ENCODE assay signal across 16 mouse cellular contexts in the genomic region with DNA sequence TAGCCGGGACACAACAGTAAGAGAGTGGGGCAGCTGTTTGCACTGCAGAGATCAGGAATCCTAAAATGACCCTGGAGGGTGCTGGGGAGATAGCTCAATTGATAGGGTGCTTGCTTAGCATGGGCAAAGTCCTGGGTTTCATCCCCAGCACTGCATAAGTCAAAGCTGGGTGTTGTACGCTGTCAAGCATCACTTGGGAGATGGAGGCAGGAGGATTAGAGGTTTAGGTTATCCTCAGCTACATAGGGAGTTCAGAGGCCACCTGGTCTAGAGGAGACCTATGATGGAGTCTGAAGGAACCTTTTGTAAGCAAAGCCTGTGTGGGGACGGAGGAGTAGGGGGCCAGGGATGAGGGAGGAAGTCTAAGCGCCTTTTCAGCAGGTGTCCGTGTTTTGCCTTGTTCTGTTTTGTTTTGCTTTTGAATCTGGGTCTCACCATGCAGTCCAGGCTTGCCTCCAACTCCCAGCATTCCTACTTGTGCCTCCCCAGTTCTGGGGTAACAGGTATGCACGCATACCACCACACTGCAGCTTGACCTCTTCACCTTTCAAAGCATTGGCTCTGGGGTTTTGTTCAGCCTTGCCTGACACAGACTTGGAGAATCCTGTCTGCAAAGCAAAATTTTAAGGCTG. TPM values are rescaled to one million over a fixed set of nuclear protein-coding genes. Genes with fewer than 3 reads are reported as not detected.
A peak's percentile ranks its signal among the peaks of the same experiment; 100 is the strongest.
DNase-seq lines count a peak whose midpoint lies in the region; ATAC-seq and TF ChIP-seq lines count a peak whose summit lies in the region.
"Had no signal": no experiment of that assay in that cellular context is flagged by ENCODE, and none has a peak within 500 bp of the region (broad histone marks: within the 10 kb centered on the region; RNA-seq: fewer than 3 reads in every experiment).

No protein-coding gene starts in this region.

- no peak for TF ChIP-seq CTCF in spleen, adult 2 months (IDR thresholded peaks at IDR 0.05; ENCODE audit: extremely low read depth, insufficient read depth, insufficient read length, insufficient replicate concordance)

- H3K4me3 ChIP-seq in spleen, adult 2 months (ENCODE audit: extremely low read depth, insufficient read depth, insufficient read length): peak overlapping the region; percentile 73
- H3K4me3 ChIP-seq in liver, embryonic 15.5 days (replicated peaks): peak overlapping the region; percentile 30
- H3K4me3 ChIP-seq in embryonic facial prominence, embryonic 10.5 days: no peak overlapping the region
- H3K4me3 ChIP-seq: forebrain, embryonic 12.5 days; limb, embryonic 15.5 days; neural tube, embryonic 13.5 days had no signal

- peaks cover 15% of the 10 kb centered on the region; the same call in 1 of the 2 replicates for H3K4me1 ChIP-seq in spleen, adult 2 months (ENCODE audit: control insufficient read depth, insufficient read depth, insufficient read length)
- H3K4me1 ChIP-seq in liver, embryonic 15.5 days (replicated peaks): peaks cover 26% of the 10 kb centered on the region
- H3K4me1 ChIP-seq in embryonic facial prominence, embryonic 10.5 days: no peaks in the 10 kb centered on the region
- H3K4me1 ChIP-seq: forebrain, embryonic 12.5 days; limb, embryonic 15.5 days; neural tube, embryonic 13.5 days had no signal

- WGBS in spleen, adult 2 months: 8% methylated on average over 6 of the region's 6 CpGs
- WGBS in liver, embryonic 15.5 days (ENCODE audit: insufficient replicate concordance): 18% methylated on average over 6 of the region's 6 CpGs
- WGBS in embryonic facial prominence, embryonic 10.5 days: 74% methylated on average over 6 of the region's 6 CpGs

- no peak for ATAC-seq in liver, embryonic 15.5 days (ENCODE audit: insufficient read depth)

- no peaks in the 10 kb centered on the region for H3K9me3 ChIP-seq in liver, embryonic 15.5 days (replicated peaks)
- H3K9me3 ChIP-seq in embryonic facial prominence, embryonic 10.5 days: no peaks in the 10 kb centered on the region
- H3K9me3 ChIP-seq: forebrain, embryonic 12.5 days; limb, embryonic 15.5 days; neural tube, embryonic 13.5 days had no signal

- H3K4me2 ChIP-seq in liver, embryonic 15.5 days: peak overlapping the region; percentile 19; the same call in 1 of the 2 replicates
- H3K4me2 ChIP-seq: forebrain, embryonic 12.5 days; limb, embryonic 15.5 days; midbrain, embryonic 11.5 days; neural tube, embryonic 13.5 days had no signal

- no peak overlapping the region for H3K9ac ChIP-seq in liver, embryonic 15.5 days
- H3K9ac ChIP-seq: forebrain, embryonic 12.5 days; limb, embryonic 15.5 days; neural tube, embryonic 13.5 days had no signal

- no peak for DNase-seq in spleen, adult 2 months (ENCODE audit: low read depth in 1 of 2, low spot score in 2 of 2)
- no peak for DNase-seq in spleen, postnatal 14 days (ENCODE audit: low spot score in 2 of 2)
- DNase-seq in spleen, postnatal 4 days (ENCODE audit: low spot score in 2 of 2): peak; percentile 13 to 67
- no peak for DNase-seq in urinary bladder, postnatal 14 days (ENCODE audit: low spot score)
- no peak for DNase-seq in embryonic facial prominence, embryonic 10.5 days (ENCODE audit: low spot score)
- DNase-seq in natural killer cell, adult 2 months (ENCODE audit: low spot score in 2 of 2): no peak
- DNase-seq: cerebellum, adult 9-10 months; heart, postnatal 14 days; kidney, postnatal 14 days; right cerebral cortex, adult 18-20 months had no signal

- peak overlapping the region; percentile 98 for H3K27ac ChIP-seq in spleen, adult 2 months (ENCODE audit: insufficient read depth, low read length)
- H3K27ac ChIP-seq in liver, embryonic 15.5 days (replicated peaks): peak overlapping the region; percentile 58
- no peak overlapping the region for H3K27ac ChIP-seq in embryonic facial prominence, embryonic 10.5 days (replicated peaks)
- H3K27ac ChIP-seq: forebrain, embryonic 12.5 days; limb, embryonic 15.5 days; neural tube, embryonic 13.5 days had no signal

- H3K36me3 ChIP-seq in spleen, adult 2 months (ENCODE audit: control insufficient read depth, insufficient read depth, low read length): peaks cover 4% of the 10 kb centered on the region
- H3K36me3 ChIP-seq in liver, embryonic 15.5 days (replicated peaks): no peaks in the 10 kb centered on the region
- H3K36me3 ChIP-seq in embryonic facial prominence, embryonic 10.5 days (replicated peaks): no peaks in the 10 kb centered on the region
- H3K36me3 ChIP-seq: forebrain, embryonic 12.5 days; limb, embryonic 15.5 days; neural tube, embryonic 13.5 days had no signal

- no peak for TF ChIP-seq POLR2A in spleen, adult 2 months (IDR thresholded peaks at IDR 0.05; ENCODE audit: low read depth, low read length)

- no peaks in the 10 kb centered on the region for H3K27me3 ChIP-seq in spleen, adult 2 months (ENCODE audit: control insufficient read depth, insufficient read depth, low read length)
- H3K27me3 ChIP-seq in liver, embryonic 15.5 days: no peaks in the 10 kb centered on the region
- H3K27me3 ChIP-seq in embryonic facial prominence, embryonic 10.5 days (replicated peaks; ENCODE audit: low read depth, poor library complexity, severe bottlenecking): no peaks in the 10 kb centered on the region
- H3K27me3 ChIP-seq: forebrain, embryonic 12.5 days; limb, embryonic 15.5 days; neural tube, embryonic 13.5 days had no signal

RNA-seq across cellular contexts. Expression of a gene that starts 0.7 kb away (rescaled TPM):
- 28.3 and 28.6 TPM in 2 replicates for polyA plus RNA-seq in spleen, adult 2 months (2012; rRNA removed)
- 1.2 TPM in 2 replicates for polyA plus RNA-seq in liver, embryonic 15.5 days (2015; fragmentation: Nextera tagmentation; extraction: Ambion mirVana)
- 0.14 TPM in 1 of 2 replicates, not detected in the other for polyA plus RNA-seq in embryonic facial prominence, embryonic 10.5 days (2016; fragmentation: Nextera tagmentation; extraction: Ambion mirVana)
- polyA plus RNA-seq: embryonic facial prominence, embryonic 11.5 days; midbrain, embryonic 11.5 days; neural tube, embryonic 13.5 days had no signal

RNA-seq across cellular contexts. Expression of a gene that starts 38.9 kb away (rescaled TPM):
- polyA plus RNA-seq in spleen, adult 2 months (2012; rRNA removed): 104 and 165 TPM in 2 replicates
- 1.8 and 2.2 TPM in 2 replicates for polyA plus RNA-seq in liver, embryonic 15.5 days (2015; fragmentation: Nextera tagmentation; extraction: Ambion mirVana)
- 9.5 and 9.6 TPM in 2 replicates for polyA plus RNA-seq in embryonic facial prominence, embryonic 10.5 days (2016; fragmentation: Nextera tagmentation; extraction: Ambion mirVana)

Comparison
In these comparisons a context has a peak if more than half of its experiments do, and no peak if none do; other contexts are left out.
1. DNase-seq: peak in spleen, postnatal 4 days (2 of 2); none in spleen, adult 2 months (0 of 2), spleen, postnatal 14 days (0 of 2), urinary bladder, postnatal 14 days (single experiment), embryonic facial prominence, embryonic 10.5 days (single experiment) and natural killer cell, adult 2 months (0 of 2).
2. RNA of a gene that starts 0.7 kb away (polyA plus RNA-seq): 28.3 to 28.6 TPM in spleen, adult 2 months; 1.2 TPM in liver, embryonic 15.5 days and 0.14 TPM in embryonic facial prominence, embryonic 10.5 days; every median in the first group is over 10 times any median in the second.